Mouse (Mus musculus) testis, adult 2 months (tissue): Measurements from ENCODE around the gene Col1a1.

Experiments used
- CTCF ChIP-seq: fragments of 200-500 bp; IDR thresholded peaks from 2 replicates; pipeline ENCODE4 v1.5.1; 2012; ENCODE audit warnings: low read depth, mild to moderate bottlenecking, inconsistent platforms, low read length, moderate library complexity; ENCODE audit not compliant: control insufficient read depth, insufficient read depth, insufficient replicate concordance
- POLR2A ChIP-seq: fragments of 200-500 bp; IDR thresholded peaks from 2 replicates; pipeline ENCODE4 v1.6.1; 2012; ENCODE audit warnings: low read depth, mild to moderate bottlenecking, inconsistent platforms, low read length, moderate library complexity; ENCODE audit not compliant: control insufficient read depth

GRCm38 (mm10) chr11:94920996-94921401, 15.0 kb upstream of the Col1a1 start:
- no peak for TF ChIP-seq CTCF
- TF ChIP-seq POLR2A = no peak
